8 mouse cellular contexts compared by ENCODE assay signal in genomic region chr6:122810022-122810614, GRCm38 (mm10). TPM values are rescaled to one million over a fixed set of nuclear protein-coding genes. Genes with fewer than 3 reads are reported as not detected.
DNase-seq lines count a peak whose midpoint lies in the region; ATAC-seq lines count a peak whose summit lies in the region.

No protein-coding gene starts in this region.

- WGBS in heart, embryonic 13.5 days: 1% methylated on average over 11 of the region's 11 CpGs
- WGBS in embryonic facial prominence, embryonic 13.5 days: under 1% methylated on average over 11 of the region's 11 CpGs
- under 1% methylated on average over 11 of the region's 11 CpGs for WGBS in intestine, embryonic 16.5 days
- 2% methylated on average over 11 of the region's 11 CpGs for WGBS in neural tube, embryonic 13.5 days

- no peaks in the 10 kb centered on the region for H3K36me3 ChIP-seq in heart, embryonic 13.5 days
- H3K36me3 ChIP-seq in embryonic facial prominence, embryonic 13.5 days: no peaks in the 10 kb centered on the region
- no peaks in the 10 kb centered on the region for H3K36me3 ChIP-seq in intestine, embryonic 16.5 days (ENCODE audit: control insufficient read depth, insufficient read depth, low read length)
- H3K36me3 ChIP-seq in neural tube, embryonic 13.5 days: no peaks in the 10 kb centered on the region

- intact Hi-C loops in heart, postnatal 10 days (cut with DNase I): loop anchor here (2.0 kb wide), 1 partner anchor 65 kb away; the partner anchor contains the start of gene Necap1

- H3K4me3 ChIP-seq in heart, embryonic 13.5 days: peak overlapping the region; percentile 72
- peak overlapping the region; percentile 63 for H3K4me3 ChIP-seq in embryonic facial prominence, embryonic 13.5 days
- H3K4me3 ChIP-seq in intestine, embryonic 16.5 days (ENCODE audit: low read length): peak overlapping the region; percentile 73
- H3K4me3 ChIP-seq in neural tube, embryonic 13.5 days: peak overlapping the region; percentile 71

- no peaks in the 10 kb centered on the region for H3K27me3 ChIP-seq in heart, embryonic 13.5 days (replicated peaks)
- no peaks in the 10 kb centered on the region for H3K27me3 ChIP-seq in embryonic facial prominence, embryonic 13.5 days
- H3K27me3 ChIP-seq in intestine, embryonic 16.5 days (replicated peaks; ENCODE audit: control insufficient read depth, insufficient read depth, low read length): no peaks in the 10 kb centered on the region
- H3K27me3 ChIP-seq in neural tube, embryonic 13.5 days: 0 out of 2 replicates have a peak, but pooled peaks cover 7% of the 10 kb centered on the region

- H3K4me1 ChIP-seq in heart, embryonic 13.5 days: peaks cover 9% of the 10 kb centered on the region
- peaks cover 6% of the 10 kb centered on the region for H3K4me1 ChIP-seq in embryonic facial prominence, embryonic 13.5 days
- peaks cover 4% of the 10 kb centered on the region; the same call in 1 of the 2 replicates for H3K4me1 ChIP-seq in intestine, embryonic 16.5 days (ENCODE audit: control insufficient read depth, insufficient read depth, low read length)
- H3K4me1 ChIP-seq in neural tube, embryonic 13.5 days (replicated peaks): peaks cover 12% of the 10 kb centered on the region

- no peaks in the 10 kb centered on the region for H3K9me3 ChIP-seq in heart, embryonic 13.5 days
- no peaks in the 10 kb centered on the region for H3K9me3 ChIP-seq in embryonic facial prominence, embryonic 13.5 days
- no peaks in the 10 kb centered on the region for H3K9me3 ChIP-seq in intestine, embryonic 16.5 days (ENCODE audit: control insufficient read depth, low read length)
- no peaks in the 10 kb centered on the region for H3K9me3 ChIP-seq in neural tube, embryonic 13.5 days

- no peak for DNase-seq in heart, postnatal 10 days
- DNase-seq in CD4-positive helper T cell, adult 2 months (ENCODE audit: low read depth, low spot score): peak; percentile 92
- DNase-seq in c-Kit-positive CD71-positive TER-119-positive erythroid progenitor cells, embryonic 14.5 days (ENCODE audit: low spot score): no peak

- peak overlapping the region; percentile 83 for H3K4me2 ChIP-seq in heart, embryonic 13.5 days
- H3K4me2 ChIP-seq in embryonic facial prominence, embryonic 13.5 days: peak overlapping the region; percentile 66
- H3K4me2 ChIP-seq in intestine, embryonic 16.5 days (ENCODE audit: low read depth, low read length): peak overlapping the region; percentile 59
- H3K4me2 ChIP-seq in neural tube, embryonic 13.5 days: peak overlapping the region; percentile 68

- ATAC-seq in heart, embryonic 13.5 days (ENCODE audit: extremely low read depth, insufficient number of reproducible peaks, low FRiP score, low TSS enrichment): no peak
- ATAC-seq in embryonic facial prominence, embryonic 13.5 days (ENCODE audit: insufficient number of reproducible peaks, insufficient read depth, low FRiP score, low TSS enrichment, low read depth): no peak
- peak; percentile 0 for ATAC-seq in intestine, embryonic 16.5 days
- no peak for ATAC-seq in neural tube, embryonic 13.5 days (ENCODE audit: low read depth)
- ATAC-seq in megakaryocyte-erythroid progenitor cell, adult 5-6 weeks (replicated peaks; ENCODE audit: low FRiP score, low TSS enrichment, poor library complexity, severe bottlenecking): no peak; the same call in 1 of the 2 replicates

- H3K27ac ChIP-seq in heart, embryonic 13.5 days (replicated peaks): peak overlapping the region; percentile 100
- peak overlapping the region; percentile 100 for H3K27ac ChIP-seq in embryonic facial prominence, embryonic 13.5 days
- H3K27ac ChIP-seq in intestine, embryonic 16.5 days (ENCODE audit: low read length): peak overlapping the region; percentile 100
- H3K27ac ChIP-seq in neural tube, embryonic 13.5 days (replicated peaks): peak overlapping the region; percentile 99

- H3K9ac ChIP-seq in heart, embryonic 13.5 days: peak overlapping the region; percentile 78
- peak overlapping the region; percentile 66 for H3K9ac ChIP-seq in embryonic facial prominence, embryonic 13.5 days
- peak overlapping the region; percentile 65 for H3K9ac ChIP-seq in intestine, embryonic 16.5 days (ENCODE audit: low read depth, low read length)
- peak overlapping the region; percentile 83 for H3K9ac ChIP-seq in neural tube, embryonic 13.5 days

RNA-seq across cellular contexts. Expression of gene Slc2a3, which starts 8.7 kb away (rescaled TPM):
- 12.1 and 15.4 TPM in 2 replicates for polyA plus RNA-seq in heart, embryonic 13.5 days (2015; fragmentation: Nextera tagmentation; extraction: Ambion mirVana)
- 1 to 10 TPM; 2.1 to 2.5 TPM for total RNA-seq in heart, postnatal 10 days (2021)
- 37.0 and 38.4 TPM in 2 replicates for polyA plus RNA-seq in embryonic facial prominence, embryonic 13.5 days (2015; fragmentation: Nextera tagmentation; extraction: Ambion mirVana)
- polyA plus RNA-seq in intestine, embryonic 16.5 days (2015; fragmentation: Nextera tagmentation; extraction: Ambion mirVana): 8.9 and 9.5 TPM in 2 replicates
- polyA plus RNA-seq in neural tube, embryonic 13.5 days (2015; fragmentation: Nextera tagmentation; extraction: Ambion mirVana): 22.5 and 27.5 TPM in 2 replicates
- 13.3 and 18.9 TPM in 2 replicates for total RNA-seq in megakaryocyte-erythroid progenitor cell, adult 5-6 weeks (2014; fragmentation: Nextera tagmentation)
- total RNA-seq in megakaryocyte-erythroid progenitor cell, adult 5-6 weeks (2017): 21.5 and 26.2 TPM in 2 replicates

RNA-seq across cellular contexts. Expression of gene Foxj2, which starts 9.6 kb away (rescaled TPM):
- polyA plus RNA-seq in heart, embryonic 13.5 days (2015; fragmentation: Nextera tagmentation; extraction: Ambion mirVana): 4.8 and 5.6 TPM in 2 replicates
- 10 to 100 TPM; 28.5 to 32.8 TPM for total RNA-seq in heart, postnatal 10 days (2021)
- 6.2 and 6.8 TPM in 2 replicates for polyA plus RNA-seq in embryonic facial prominence, embryonic 13.5 days (2015; fragmentation: Nextera tagmentation; extraction: Ambion mirVana)
- polyA plus RNA-seq in intestine, embryonic 16.5 days (2015; fragmentation: Nextera tagmentation; extraction: Ambion mirVana): 3.3 and 3.4 TPM in 2 replicates
- 6.3 and 7.3 TPM in 2 replicates for polyA plus RNA-seq in neural tube, embryonic 13.5 days (2015; fragmentation: Nextera tagmentation; extraction: Ambion mirVana)
- total RNA-seq in megakaryocyte-erythroid progenitor cell, adult 5-6 weeks (2014; fragmentation: Nextera tagmentation): 10.4 and 18.1 TPM in 2 replicates
- total RNA-seq in megakaryocyte-erythroid progenitor cell, adult 5-6 weeks (2017): 4.3 and 11.3 TPM in 2 replicates

RNA-seq across cellular contexts. Expression of gene C3ar1, which starts 45.8 kb away (rescaled TPM):
- polyA plus RNA-seq in heart, embryonic 13.5 days (2015; fragmentation: Nextera tagmentation; extraction: Ambion mirVana): 2.4 and 3.0 TPM in 2 replicates
- 1 to 10 TPM; 2.9 to 3.2 TPM for total RNA-seq in heart, postnatal 10 days (2021)
- polyA plus RNA-seq in embryonic facial prominence, embryonic 13.5 days (2015; fragmentation: Nextera tagmentation; extraction: Ambion mirVana): 2.3 and 3.2 TPM in 2 replicates
- 2.1 TPM in 2 replicates for polyA plus RNA-seq in intestine, embryonic 16.5 days (2015; fragmentation: Nextera tagmentation; extraction: Ambion mirVana)
- 2.6 and 2.7 TPM in 2 replicates for polyA plus RNA-seq in neural tube, embryonic 13.5 days (2015; fragmentation: Nextera tagmentation; extraction: Ambion mirVana)
- not detected in 2 replicates for total RNA-seq in megakaryocyte-erythroid progenitor cell, adult 5-6 weeks (2014; fragmentation: Nextera tagmentation)
- total RNA-seq in megakaryocyte-erythroid progenitor cell, adult 5-6 weeks (2017): not detected in 2 replicates
